Mouse (Mus musculus): ENCODE measurements around the gene Kri1.
"Not testable (repeated sequence)": the region's sequence is repeated elsewhere in the genome, so short reads cannot be mapped to it uniquely, and the experiment has no call there.

Kri1 gene

DNA sequence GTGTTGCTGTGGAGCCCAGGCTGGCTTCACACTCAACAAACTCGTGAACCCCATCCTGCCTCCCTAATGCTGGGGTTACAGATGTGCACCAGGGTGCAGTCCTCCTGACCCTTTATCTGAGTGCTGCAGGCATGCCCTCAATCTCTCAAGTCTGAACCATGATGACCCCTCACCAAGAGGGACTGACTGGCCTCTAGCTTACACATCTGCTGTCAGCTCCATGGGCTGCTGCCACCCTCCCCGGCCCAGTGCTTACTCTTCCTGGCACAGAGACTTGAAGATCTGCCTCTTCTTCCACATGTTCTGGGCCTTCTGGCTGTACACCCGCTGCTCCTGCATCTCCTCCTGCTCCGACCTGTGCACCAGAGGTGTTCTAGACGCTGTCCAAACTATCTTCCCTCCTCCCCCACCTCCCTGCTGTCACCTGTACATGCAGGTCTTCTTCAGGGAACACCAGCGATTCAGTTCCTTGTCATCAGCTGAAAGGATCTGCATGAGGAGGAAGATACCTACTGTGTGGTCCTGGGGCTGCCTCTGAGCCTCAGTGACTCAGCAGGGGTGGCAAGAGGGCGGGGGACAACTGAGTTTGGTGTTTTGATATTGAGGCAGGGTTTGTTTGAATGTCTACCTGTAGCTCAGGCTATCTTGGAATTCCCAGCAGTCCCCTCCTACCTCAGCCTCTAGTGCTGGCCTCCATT is 12.6 kb downstream of the Kri1 start:
- intact Hi-C loops (cut with DNase I) = no loop called here

DNA sequence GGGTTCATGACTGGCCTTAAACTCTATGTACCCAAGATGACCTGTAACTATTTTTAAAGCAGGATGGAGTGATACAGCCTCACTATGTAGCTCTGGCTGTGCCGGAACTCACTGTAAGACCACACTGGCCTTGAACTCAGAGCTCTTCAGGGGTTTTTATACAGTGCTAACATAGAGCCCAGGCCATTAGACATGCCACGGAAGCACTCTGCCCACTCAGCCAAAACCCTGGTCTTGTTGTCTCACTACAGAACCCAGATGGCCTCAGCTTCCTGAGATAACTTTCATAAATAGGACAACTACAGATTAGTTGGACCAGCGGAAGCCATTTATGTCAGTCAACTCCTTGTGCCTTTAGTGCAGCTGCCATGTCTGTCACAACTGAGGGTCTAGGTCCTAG is 13.4 kb downstream of the Kri1 start:
- intact Hi-C loops (cut with DNase I) = no loop called here

DNA sequence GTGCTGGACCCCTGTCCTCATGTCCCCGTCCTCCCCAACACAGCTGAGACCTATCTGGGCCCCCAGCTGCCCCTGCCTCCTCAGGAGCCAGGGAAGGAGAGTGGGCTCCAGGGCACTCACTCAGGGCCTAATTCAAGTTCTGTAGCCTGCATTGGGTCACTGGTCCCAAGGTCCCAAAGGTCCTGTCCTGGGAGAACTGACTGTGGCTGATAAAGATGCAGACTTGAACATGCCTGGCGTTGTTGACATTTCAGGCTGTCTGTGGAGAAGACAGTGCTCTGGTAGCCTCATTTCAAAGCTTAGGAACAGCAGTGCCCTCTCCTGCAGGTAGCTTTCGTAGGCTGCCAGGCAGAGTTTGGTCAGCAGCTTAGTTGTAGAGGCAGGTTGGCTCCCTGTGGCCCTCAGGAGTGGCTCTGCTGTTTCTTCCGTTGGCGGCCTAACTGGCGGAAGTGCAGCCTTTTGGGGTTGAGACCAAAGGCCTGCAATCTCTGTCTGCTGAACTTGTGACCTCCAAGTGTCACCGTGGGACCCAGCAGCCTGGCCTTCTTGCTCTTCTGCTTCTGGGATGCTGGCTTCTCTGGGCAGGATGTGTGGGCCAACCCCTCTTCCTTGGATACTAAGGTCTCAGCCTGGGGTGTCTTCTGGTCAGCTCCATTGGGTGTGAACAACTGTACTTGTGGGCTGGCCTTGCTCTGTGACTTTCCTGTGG is 14.1 kb downstream of the Kri1 start:
- intact Hi-C loops (cut with DNase I) = no loop called here

DNA sequence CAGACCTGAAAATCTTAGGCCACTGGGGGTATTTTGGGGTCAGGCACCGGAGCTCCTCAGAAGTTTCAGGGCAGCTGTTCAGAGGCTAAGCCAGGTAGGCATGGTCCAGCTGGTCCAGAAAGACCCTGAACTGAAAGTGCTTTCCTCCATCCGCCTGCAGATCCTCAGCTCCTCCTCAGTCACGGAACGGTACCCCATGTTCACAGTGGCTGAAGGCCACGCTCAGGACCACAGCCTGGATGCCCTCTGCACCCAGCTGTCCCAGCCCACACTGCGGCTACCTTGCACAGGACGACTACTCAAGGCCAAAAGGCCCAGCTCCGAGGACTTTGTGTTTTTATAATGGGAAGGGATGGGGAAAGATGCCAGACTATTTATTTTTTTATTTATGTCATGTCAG is 14.7 kb downstream of the Kri1 start:
- intact Hi-C loops (cut with DNase I) = no loop called here

DNA sequence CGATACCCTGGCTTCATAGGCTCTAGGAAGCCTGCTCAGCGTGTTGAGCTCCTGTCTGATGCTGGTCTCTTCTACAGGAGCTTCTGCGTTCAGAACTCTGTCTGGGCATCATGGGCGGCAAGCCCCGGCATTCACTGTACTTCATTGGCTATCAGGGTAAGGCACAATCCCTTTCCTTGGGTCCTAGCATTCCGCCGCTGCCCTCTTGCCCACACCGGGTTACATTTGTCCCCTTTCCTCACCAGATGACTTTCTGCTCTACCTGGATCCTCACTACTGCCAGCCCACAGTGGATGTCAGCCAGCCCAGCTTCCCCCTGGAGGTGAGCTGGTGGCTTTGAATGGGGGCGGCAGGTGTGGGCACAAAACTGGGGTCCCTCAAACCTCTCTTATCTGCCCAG is 15.4 kb downstream of the Kri1 start:
- intact Hi-C loops (cut with DNase I) = no loop called here

DNA sequence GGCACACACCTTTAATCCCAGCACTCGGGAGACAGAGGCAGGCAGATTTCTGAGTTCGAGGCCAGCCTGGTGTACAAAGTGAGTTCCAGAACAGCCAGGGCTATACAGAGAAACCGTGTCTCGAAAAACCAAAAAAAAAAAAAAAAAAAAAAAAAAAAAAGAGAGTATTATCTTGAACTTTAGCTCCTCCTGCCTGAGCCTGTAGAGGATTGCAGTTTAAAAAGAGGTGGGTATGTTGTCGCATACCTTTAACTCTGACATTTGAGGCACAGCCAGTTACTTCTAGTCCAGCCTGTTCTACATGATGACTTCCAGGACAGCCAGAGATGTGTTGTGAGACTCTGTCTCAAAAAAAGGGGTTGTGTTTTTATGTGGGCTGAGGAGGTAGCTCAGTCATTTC is 18.2 kb downstream of the Kri1 start:
- intact Hi-C loops (cut with DNase I) = not testable (repeated sequence)

DNA sequence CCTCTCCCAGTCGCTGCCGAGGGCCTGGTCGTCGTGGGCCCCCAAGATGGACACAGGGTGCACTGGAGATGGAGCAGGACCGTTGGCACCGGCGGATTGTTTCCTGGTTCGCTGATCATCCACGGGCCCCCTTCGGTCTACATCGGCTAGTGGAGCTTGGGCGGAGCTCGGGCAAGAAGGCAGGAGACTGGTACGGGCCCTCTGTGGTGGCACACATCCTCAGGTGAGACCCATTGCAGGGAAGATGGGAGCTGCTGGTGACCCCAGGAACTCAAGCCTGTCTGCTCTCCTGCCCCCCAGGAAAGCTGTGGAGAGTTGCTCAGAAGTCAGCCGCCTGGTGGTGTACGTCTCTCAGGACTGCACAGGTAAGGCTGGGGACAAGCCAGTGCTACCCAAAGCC is 19.5 kb downstream of the Kri1 start:
- intact Hi-C loops (cut with DNase I) = no loop called here

DNA sequence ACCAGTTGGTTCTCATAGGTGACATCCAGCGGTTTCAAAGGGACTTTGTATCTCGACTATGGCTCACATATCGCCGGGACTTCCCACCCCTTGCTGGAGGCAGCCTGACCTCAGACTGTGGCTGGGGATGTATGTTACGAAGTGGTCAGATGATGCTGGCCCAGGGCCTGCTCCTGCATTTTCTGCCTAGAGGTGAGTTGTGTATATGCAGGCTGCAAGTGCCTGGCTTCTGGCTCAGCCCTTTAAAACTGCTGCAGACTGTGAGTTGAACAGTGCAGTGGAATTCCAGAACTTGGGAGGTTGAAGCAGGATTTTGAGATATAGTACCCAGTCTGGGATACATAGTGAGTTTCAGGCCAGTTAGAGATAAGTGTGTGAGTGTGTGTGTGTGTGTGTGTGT is 20.9 kb downstream of the Kri1 start:
- intact Hi-C loops (cut with DNase I) = no loop called here

DNA sequence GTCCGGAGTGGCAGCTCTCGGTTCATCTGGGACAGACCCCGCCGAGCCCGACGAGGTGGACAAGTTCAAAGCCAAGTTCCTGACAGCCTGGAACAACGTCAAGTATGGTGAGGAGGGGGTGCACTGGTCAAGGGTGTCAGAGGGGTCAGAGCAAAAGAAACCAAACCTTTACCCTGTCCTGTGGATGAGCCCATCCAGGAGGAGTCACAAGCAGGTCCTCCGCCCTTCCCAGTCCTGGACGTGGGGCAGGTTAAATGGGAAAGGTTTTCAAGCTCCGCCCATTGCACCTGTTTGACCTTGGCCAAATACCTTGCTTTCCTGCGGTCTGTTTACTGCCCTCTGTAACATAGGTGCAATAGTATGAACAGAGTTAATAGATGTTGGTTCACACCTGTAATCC is 22.2 kb downstream of the Kri1 start:
- intact Hi-C loops (cut with DNase I) = no loop called here

DNA sequence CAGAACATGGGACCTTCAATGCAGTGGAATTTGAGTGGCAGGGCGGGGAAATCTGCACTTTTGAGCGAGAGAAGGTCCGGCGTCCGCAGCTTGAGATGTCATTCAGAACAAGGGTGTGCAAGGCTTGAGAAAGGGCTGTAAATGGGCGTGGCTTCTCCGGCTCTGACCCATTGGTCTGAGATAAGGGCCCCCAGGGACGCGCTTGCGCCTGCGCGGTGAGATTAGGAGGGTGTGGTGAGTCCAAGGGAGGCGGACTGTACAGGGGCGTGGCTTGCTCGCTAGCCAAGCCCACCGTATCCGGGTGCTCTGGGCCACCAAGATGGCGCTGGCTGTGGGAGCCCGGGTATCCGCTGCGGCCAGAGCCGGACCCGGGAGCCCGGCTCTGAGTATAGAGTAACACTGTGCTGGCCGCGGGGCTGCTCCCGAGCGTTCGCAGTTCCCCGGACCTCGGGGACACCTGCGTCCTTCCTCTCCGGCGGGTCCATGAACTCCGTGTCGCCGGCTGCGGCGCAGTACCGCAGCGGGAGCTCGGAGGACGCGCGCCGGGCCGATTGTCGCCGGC is 22.7 kb downstream of the Kri1 start, which contains the start of gene Atg4d:
TSS of gene Atg4d (plus strand) at position 294 of the 562 bp plus-strand sequence.
- intact Hi-C loops (cut with DNase I) = no loop called here

DNA sequence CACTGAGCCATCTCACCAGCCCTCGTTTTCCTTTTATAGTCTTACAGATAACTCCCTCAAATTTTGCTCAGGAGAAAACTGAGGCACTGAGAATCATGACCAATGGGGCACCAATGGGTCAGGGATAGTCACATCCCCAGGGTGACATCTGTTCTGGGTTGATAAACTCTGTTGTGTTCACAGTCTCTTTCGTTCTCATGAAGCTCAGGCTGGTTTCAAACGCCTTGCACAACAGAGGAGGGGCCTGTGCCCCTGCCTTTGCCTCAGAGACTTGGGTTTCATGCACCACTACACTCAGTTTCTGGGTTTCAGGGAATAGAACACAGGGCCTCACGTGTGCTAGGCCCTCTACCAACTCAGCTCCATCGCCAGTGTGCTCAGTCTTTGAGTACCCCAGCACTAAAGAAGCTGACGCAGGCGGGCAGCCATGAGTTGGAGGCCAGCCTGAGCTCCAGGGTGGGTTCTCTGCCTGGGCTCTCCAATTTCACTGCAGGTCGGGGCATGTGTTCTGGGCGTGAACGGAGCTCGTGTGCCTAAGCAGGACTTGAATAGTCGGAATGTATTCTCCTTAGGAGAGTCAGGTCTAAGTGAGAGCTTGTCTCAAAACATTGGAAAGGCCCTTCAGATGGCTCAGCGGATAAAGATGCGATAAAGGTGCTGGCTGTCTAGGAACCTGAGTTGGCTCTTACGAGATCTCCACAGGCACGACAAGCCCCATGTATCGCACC is 23.3 kb downstream of the Kri1 start:
- intact Hi-C loops (cut with DNase I) = no loop called here

DNA sequence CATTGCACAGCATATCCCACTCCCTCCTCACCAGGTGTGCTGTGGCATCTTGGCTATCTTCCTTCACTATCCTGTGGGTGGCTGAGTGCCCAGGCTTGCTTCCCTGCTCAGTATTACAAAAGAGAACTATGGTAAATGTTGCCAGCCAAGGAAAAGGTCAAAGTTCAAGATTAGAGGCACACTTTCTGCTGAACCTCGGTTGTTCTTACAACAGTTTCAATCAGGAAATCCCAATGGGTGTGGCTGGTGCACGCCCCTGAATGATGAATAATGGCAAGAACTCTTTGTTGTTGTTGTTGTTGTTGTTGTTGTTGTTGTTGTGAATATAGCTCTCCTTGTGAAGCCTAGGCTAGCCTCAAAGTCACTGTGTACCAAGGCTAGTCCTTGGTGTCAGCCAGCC is 25.9 kb downstream of the Kri1 start:
- intact Hi-C loops (cut with DNase I) = no loop called here

DNA sequence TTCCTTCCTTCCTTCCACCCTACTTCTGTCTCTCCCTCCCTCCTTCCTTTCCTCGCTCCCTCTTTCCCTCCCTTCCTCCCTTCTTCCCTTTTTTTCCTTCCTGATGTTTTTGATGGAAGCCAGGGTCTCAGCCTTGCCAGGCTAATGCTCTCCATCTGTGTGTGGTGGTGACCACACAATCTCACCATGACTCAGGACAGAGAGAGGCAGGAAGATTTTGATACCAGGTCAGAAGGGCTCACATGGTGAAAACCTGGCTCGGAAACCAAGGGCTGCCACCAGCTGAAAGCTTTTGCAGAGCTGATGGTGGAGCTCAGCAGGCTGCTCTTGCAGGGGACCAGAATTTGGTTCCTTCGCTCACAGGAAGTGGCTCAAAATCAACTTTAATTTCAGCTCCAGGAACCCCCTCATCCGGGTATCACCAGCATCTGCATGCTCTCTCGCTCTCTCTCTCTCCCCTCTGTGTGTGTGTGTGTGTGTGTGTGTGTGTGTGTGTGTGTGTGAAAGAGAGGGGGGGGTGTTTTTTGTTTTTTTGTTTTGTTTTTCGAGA is 27.2 kb downstream of the Kri1 start:
- intact Hi-C loops (cut with DNase I) = no loop called here

DNA sequence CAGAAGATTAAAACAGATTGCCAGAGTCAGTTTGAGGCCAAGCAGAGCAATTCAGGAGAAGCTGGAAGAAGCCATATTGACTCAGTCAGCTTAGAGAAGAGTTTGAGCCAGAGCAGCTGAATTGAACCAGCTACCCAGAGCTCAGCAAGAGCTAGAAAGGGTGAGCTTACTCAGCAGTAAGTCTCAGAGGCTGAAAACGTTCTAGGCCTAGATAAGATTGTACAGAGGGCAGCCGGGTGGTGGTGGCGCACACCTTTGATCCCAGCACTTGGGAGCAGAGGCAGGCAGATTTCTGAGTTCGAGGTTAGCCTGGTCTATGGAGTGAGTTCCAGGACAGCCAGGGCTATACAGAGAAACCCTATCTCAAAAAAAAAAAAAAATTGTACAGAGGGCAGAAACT is 31.4 kb downstream of the Kri1 start:
- intact Hi-C loops (cut with DNase I) = not testable (repeated sequence)

DNA sequence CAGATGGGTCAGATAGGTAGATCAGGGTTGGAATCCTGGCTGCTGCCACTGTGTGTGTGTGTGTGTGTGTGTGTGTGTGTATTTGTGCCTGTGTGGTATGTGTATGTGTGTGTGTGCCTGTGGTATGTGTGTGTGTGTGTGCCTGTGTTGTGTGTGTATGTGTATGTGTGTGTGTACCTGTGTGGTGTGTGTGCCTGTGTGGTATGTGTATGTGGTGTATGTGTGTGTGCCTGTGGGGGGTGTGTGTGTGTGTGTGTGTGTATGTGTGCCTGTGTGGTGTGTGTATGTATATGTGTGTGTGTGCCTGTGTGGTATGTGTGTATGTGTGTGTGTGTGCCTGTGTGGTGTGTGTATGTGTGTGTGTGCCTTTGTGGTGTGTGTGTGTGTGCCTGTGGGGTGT is 33.1 kb downstream of the Kri1 start:
- intact Hi-C loops (cut with DNase I) = no loop called here

DNA sequence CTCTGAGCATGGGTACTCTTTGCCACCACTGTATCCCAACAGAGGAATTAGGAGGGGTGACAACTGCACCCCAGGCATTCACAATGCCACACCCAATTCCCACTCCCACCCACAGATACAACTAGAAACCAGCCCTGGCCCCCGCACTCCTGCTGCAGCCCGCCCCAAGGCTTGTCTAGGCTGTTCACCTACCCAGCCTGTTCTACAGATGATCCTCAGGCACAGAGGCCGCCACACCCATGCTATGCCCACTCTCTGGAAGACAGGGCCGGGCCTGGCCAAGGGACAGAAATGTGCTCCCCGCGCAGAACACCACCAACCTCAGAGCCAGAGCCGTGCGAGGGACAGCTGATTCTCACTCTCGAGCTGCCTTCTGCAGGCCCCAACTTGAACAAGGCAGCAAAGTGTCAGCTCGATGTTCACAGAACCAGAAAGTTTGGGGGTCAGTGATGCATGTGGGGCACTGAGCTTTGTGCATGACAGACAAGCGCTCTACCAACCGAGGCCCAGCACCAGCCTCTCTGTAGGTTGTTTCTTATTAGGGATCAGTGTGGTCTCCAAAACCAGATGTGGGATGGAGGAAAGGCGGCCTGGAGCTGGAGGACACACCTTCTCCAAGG is 36.5 kb downstream of the Kri1 start:
- intact Hi-C loops (cut with DNase I) = no loop called here

DNA sequence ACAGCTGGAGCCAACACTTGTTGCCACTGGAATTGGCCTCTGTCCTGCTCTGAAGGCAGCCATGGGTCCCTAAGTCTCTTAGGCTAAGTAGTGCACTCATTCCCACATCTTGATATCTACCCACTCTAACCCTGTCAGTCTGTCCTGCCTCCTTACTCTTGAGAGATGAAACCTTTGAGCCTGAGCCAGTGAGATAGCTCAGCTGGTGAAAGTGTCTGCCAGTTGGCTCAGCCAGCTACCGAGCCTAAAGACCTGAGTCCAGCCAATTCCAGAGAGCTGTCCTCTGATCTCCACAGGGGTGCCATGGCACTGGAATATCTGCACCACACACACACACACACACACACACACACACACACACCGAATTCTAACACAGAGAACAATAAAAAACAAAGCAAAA is 37.3 kb downstream of the Kri1 start:
- intact Hi-C loops (cut with DNase I) = no loop called here

DNA sequence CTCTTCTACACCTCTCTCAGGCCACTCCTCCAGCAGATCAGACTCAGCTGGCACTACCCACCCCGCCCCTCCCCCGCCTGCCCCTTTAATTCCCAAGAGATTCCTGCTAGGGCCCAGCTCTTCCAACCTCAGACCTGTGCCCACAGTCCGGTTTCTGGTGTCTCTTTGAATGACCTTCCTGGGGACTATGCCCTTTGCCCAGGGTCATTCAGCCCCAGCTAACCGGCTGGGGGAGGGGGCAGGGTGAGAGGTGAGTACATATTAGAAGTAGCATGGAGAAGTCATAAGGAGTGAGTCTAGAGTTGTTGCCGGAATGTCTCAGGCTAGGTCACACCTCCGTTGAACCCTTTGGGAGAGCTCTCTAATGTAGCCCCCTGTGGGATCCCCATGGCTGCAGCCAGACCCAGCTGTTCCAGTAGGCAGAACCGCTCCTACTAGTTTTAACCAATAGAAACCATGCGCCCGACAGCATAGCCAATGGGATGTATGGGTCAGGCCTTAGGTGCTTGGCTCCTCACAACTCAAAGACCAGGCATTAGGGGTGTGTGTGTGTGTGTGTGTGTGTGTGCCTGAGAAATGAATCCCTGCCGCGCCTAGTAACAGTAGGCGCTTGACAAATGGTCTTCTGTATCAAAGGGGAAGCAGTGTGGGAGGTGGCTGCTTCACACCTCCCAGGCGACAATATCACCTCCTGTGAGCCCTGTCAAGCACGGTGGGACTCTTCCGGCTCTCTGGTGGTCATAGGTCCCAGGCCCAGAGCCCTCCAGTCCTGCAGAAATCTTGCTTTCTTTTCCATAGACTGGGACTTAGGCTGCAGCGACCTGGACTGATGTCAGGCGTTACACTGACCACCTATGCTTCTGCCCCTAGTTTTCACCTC is 37.9 kb downstream of the Kri1 start:
- intact Hi-C loops (cut with DNase I) = loop anchor here (10.0 kb wide), 1 partner anchor 105 kb away; no protein-coding TSS in a partner anchor

DNA sequence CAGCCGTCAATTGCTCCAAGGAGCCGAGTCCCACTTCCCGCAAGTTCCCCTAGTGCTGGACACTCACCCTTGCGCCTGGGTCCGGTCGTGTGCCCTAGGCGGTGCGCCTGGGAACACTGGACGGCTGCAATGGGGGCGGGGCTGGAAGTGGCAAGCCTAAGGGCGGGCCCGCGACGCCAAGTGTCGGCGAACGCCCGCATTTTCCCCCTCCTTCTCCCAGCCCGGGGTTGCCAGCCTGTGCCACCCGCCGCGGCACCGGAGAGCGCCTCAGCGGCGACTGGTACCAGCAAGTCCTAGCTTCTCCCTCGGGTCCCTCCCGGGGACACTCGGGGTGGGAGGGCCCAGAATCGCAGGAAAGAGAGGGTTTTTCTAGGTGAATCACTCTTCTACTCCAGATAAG is 39.4 kb downstream of the Kri1 start, which contains the start of gene S1pr5:
TSS of gene S1pr5 (minus strand) at position 118 of the 400 bp plus-strand sequence.
- intact Hi-C loops (cut with DNase I) = loop anchor here (10.0 kb wide), 1 partner anchor 106 kb away; no protein-coding TSS in a partner anchor

DNA sequence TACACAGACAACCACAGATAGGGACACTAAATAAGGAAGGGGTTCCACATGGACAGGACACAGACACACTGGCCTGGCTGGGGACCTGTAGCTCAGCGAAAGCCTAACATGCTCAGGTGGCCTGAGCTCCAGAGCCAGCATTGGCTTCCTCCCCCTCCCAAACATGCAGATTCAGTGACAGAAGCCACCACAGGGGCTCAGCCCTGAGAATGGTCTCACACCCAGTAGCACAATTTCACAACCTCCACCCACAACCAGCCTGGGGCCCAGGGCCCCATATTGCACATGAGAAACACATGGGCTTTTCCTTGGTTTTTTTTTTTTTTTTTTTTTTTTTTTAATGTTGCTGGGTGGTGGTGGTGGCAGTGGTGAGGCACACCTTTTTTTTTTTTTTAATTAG is 41.4 kb downstream of the Kri1 start:
- intact Hi-C loops (cut with DNase I) = loop anchor here (10.0 kb wide), 1 partner anchor 108 kb away; no protein-coding TSS in a partner anchor
